Mouse (Mus musculus): ENCODE measurements around the gene Prss16. TPM values are rescaled to one million over a fixed set of nuclear protein-coding genes. Genes with fewer than 3 reads are reported as not detected.

Prss16 gene
- 0.52 and 0.73 TPM in 2 replicates for polyA plus RNA-seq (2012; rRNA removed)

GRCm38 (mm10) chr13:22009642-22010041 is at the start of gene Prss16:
TSS of gene Prss16 (minus strand) at chr13:22009742.
- no peak for DNase-seq (ENCODE audit: low spot score)

- no peak for DNase-seq (ENCODE audit: low spot score)
Observed at GRCm38 (mm10) chr13:22053754-22054153, 44.2 kb upstream of the Prss16 start.

- DNase-seq (ENCODE audit: low spot score) = no peak
Observed at GRCm38 (mm10) chr13:22051523-22051859, 41.9 kb upstream of the Prss16 start.

- peak; percentile 70 for DNase-seq (ENCODE audit: low spot score)
Observed at GRCm38 (mm10) chr13:22050591-22051522, 41.3 kb upstream of the Prss16 start.

- no peak for DNase-seq (ENCODE audit: low spot score)
Observed at GRCm38 (mm10) chr13:22049737-22050440, 40.3 kb upstream of the Prss16 start.

GRCm38 (mm10) chr13:22049041-22049440 is 39.5 kb upstream of the Prss16 start:
- no peak for DNase-seq (ENCODE audit: low spot score)

GRCm38 (mm10) chr13:22045311-22045710 is 35.8 kb upstream of the Prss16 start:
- DNase-seq (ENCODE audit: low spot score) = no peak

GRCm38 (mm10) chr13:22044432-22045155 is 35.1 kb upstream of the Prss16 start:
- no peak for DNase-seq (ENCODE audit: low spot score)

- no peak for DNase-seq (ENCODE audit: low spot score)
Observed at GRCm38 (mm10) chr13:22043503-22044431, 34.2 kb upstream of the Prss16 start.

GRCm38 (mm10) chr13:22042568-22043502 is 33.3 kb upstream of the Prss16 start, which contains the start of the genes Hist1h2ag and Hist1h2bj:
TSS of gene Hist1h2ag (minus strand) at chr13:22042944.
TSS of gene Hist1h2bj (plus strand) at chr13:22043214.
- peak; percentile 56 for DNase-seq (ENCODE audit: low spot score)

GRCm38 (mm10) chr13:22041651-22042567 is 32.4 kb upstream of the Prss16 start:
- DNase-seq (ENCODE audit: low spot score) = no peak

- DNase-seq (ENCODE audit: low spot score) = peak; percentile 93
Observed at GRCm38 (mm10) chr13:22041142-22041536, 31.6 kb upstream of the Prss16 start, which contains the start of gene Hist1h4i. TSS of gene Hist1h4i (minus strand) at chr13:22041362.

GRCm38 (mm10) chr13:22040464-22041141 is 31.1 kb upstream of the Prss16 start:
- no peak for DNase-seq (ENCODE audit: low spot score)

- DNase-seq (ENCODE audit: low spot score) = no peak
Observed at GRCm38 (mm10) chr13:22039951-22040463, 30.5 kb upstream of the Prss16 start.

GRCm38 (mm10) chr13:22039364-22039763 is 29.8 kb upstream of the Prss16 start:
- no peak for DNase-seq (ENCODE audit: low spot score)

GRCm38 (mm10) chr13:22037415-22037814 is 27.9 kb upstream of the Prss16 start:
- no peak for DNase-seq (ENCODE audit: low spot score)

- DNase-seq (ENCODE audit: low spot score) = no peak
Observed at GRCm38 (mm10) chr13:22036986-22037385, 27.4 kb upstream of the Prss16 start.
